Mouse (Mus musculus): ENCODE data around the gene 4933427D14Rik.
A peak's percentile ranks its signal among the peaks of the same experiment; 100 is the strongest.

4933427D14Rik gene

GRCm38 (mm10) chr11:72207204-72207833, at the start of gene 4933427D14Rik, which contains the start of gene Txndc17:
Gene 4933427D14Rik, minus strand, starts transcription at chr11:72207459.
Gene Txndc17, plus strand, starts transcription at chr11:72207547.
- peak; percentile 84 for DNase-seq (ENCODE audit: low read depth)

- no peak for DNase-seq (ENCODE audit: low read depth)
Observed at GRCm38 (mm10) chr11:72256441-72256840, 49.2 kb upstream of the 4933427D14Rik start.

GRCm38 (mm10) chr11:72255629-72256028, 48.4 kb upstream of the 4933427D14Rik start:
- no peak for DNase-seq (ENCODE audit: low read depth)

- no peak for DNase-seq (ENCODE audit: low read depth)
Observed at GRCm38 (mm10) chr11:72245196-72245753, 38.0 kb upstream of the 4933427D14Rik start.

GRCm38 (mm10) chr11:72240062-72240860, 33.0 kb upstream of the 4933427D14Rik start:
- no peak for DNase-seq (ENCODE audit: low read depth)

- no peak for DNase-seq (ENCODE audit: low read depth)
Observed at GRCm38 (mm10) chr11:72234013-72234412, 26.8 kb upstream of the 4933427D14Rik start.

GRCm38 (mm10) chr11:72232991-72233390, 25.7 kb upstream of the 4933427D14Rik start:
- DNase-seq (ENCODE audit: low read depth): no peak

- DNase-seq (ENCODE audit: low read depth): no peak
Observed at GRCm38 (mm10) chr11:72232068-72232467, 24.8 kb upstream of the 4933427D14Rik start.

GRCm38 (mm10) chr11:72228513-72228912, 21.3 kb upstream of the 4933427D14Rik start:
- no peak for DNase-seq (ENCODE audit: low read depth)

- DNase-seq (ENCODE audit: low read depth): no peak
Observed at GRCm38 (mm10) chr11:72226901-72227300, 19.6 kb upstream of the 4933427D14Rik start.

GRCm38 (mm10) chr11:72226020-72226791, 18.9 kb upstream of the 4933427D14Rik start:
- DNase-seq (ENCODE audit: low read depth): no peak

- DNase-seq (ENCODE audit: low read depth): peak; percentile 84
Observed at GRCm38 (mm10) chr11:72224865-72225264, 17.6 kb upstream of the 4933427D14Rik start.

GRCm38 (mm10) chr11:72223414-72223813, 16.2 kb upstream of the 4933427D14Rik start:
- DNase-seq (ENCODE audit: low read depth): no peak

GRCm38 (mm10) chr11:72221278-72221677, 14.0 kb upstream of the 4933427D14Rik start:
- peak; percentile 89 for DNase-seq (ENCODE audit: low read depth)

GRCm38 (mm10) chr11:72217116-72217515, 9.9 kb upstream of the 4933427D14Rik start:
- no peak for DNase-seq (ENCODE audit: low read depth)

- DNase-seq (ENCODE audit: low read depth): peak; percentile 87
Observed at GRCm38 (mm10) chr11:72215410-72215797, 8.1 kb upstream of the 4933427D14Rik start, which contains the start of gene Med31. Gene Med31, minus strand, starts transcription at chr11:72215592.

GRCm38 (mm10) chr11:72214591-72215409, 7.5 kb upstream of the 4933427D14Rik start:
- DNase-seq (ENCODE audit: low read depth): peak; percentile 98

GRCm38 (mm10) chr11:72207834-72208377, 647 bp upstream of the 4933427D14Rik start:
- DNase-seq (ENCODE audit: low read depth): peak; percentile 17

GRCm38 (mm10) chr11:72206341-72207203, 687 bp downstream of the 4933427D14Rik start, which contains the start of gene Gm43951:
Gene Gm43951, minus strand, starts transcription at chr11:72206840.
- peak; percentile 19 for DNase-seq (ENCODE audit: low read depth)

GRCm38 (mm10) chr11:72205256-72205655, 2.0 kb downstream of the 4933427D14Rik start:
- no peak for DNase-seq (ENCODE audit: low read depth)
